Mouse (Mus musculus) heart, embryonic 15.5 days (tissue): ENCODE data around the gene Dpt. TPM values are rescaled to one million over a fixed set of nuclear protein-coding genes. Genes with fewer than 3 reads are reported as not detected.
"Not testable (repeated sequence)": the region's sequence is repeated elsewhere in the genome, so short reads cannot be mapped to it uniquely, and the experiment has no call there.

Experiments
- ATAC-seq: fragments of 200-750 bp; cut with Nextera tagmentation; replicated peaks from 2 replicates; pipeline ENCODE4 v1.8.0; 2017; ENCODE audit warnings: low read depth, moderate TSS enrichment; ENCODE audit not compliant: insufficient number of reproducible peaks, insufficient read depth, low FRiP score
- H3K27ac ChIP-seq: fragments of 300-500 bp; sonication (generic); 2 replicates; pipeline ENCODE4 v1.5.1; 2015; ENCODE audit warnings: mild to moderate bottlenecking, inconsistent platforms
- H3K27me3 ChIP-seq: fragments of 300-500 bp; sonication (generic); 2 replicates; pipeline ENCODE4 v1.6.1; 2015; ENCODE audit warnings: inconsistent platforms
- H3K36me3 ChIP-seq: fragments of 300-500 bp; sonication (generic); 2 replicates; pipeline ENCODE4 v1.6.1; 2015; ENCODE audit warnings: mild to moderate bottlenecking, inconsistent platforms
- H3K4me1 ChIP-seq: fragments of 300-500 bp; sonication (generic); replicated peaks from 2 replicates; pipeline ENCODE4 v1.6.1; 2015; ENCODE audit warnings: inconsistent platforms
- H3K4me2 ChIP-seq: fragments of 300-500 bp; sonication (generic); 2 replicates; pipeline ENCODE4 v1.6.1; 2015; ENCODE audit warnings: inconsistent platforms, mild to moderate bottlenecking, moderate library complexity
- H3K4me3 ChIP-seq: fragments of 300-500 bp; sonication (generic); 2 replicates; pipeline ENCODE4 v1.5.1; 2015; ENCODE audit warnings: mild to moderate bottlenecking, inconsistent platforms
- H3K9ac ChIP-seq: fragments of 300-500 bp; sonication (generic); 2 replicates; pipeline ENCODE4 v1.6.1; 2015; ENCODE audit warnings: mild to moderate bottlenecking, inconsistent platforms
- H3K9me3 ChIP-seq: fragments of 300-500 bp; sonication (generic); replicated peaks from 2 replicates; pipeline ENCODE4 v1.6.1; 2016; ENCODE audit warnings: inconsistent platforms
- WGBS: fragments of 180-500 bp; shearing (Covaris S2); methylation state at CpG from one replicate; pipeline ENCODE4 v1.1.7; 2015; ENCODE audit warnings: mixed read lengths; 5-methylcytosine and 5-hydroxymethylcytosine counted together
- polyA plus RNA-seq: library from polyadenylated mRNA; unstranded; fragments of >200 nt; fragmentation: Nextera tagmentation; extraction: Ambion mirVana; gene quantifications from 2 replicates; pipeline ENCODE4 v1.2.1, GENCODE M21; 2015

The Dpt gene
- polyA plus RNA-seq, 1 experiment from 2014 or later: 63.7 TPM

- not testable (repeated sequence) for ATAC-seq, H3K27ac ChIP-seq, H3K9me3 ChIP-seq, H3K4me3 ChIP-seq, H3K4me2 ChIP-seq, H3K4me1 ChIP-seq, H3K36me3 ChIP-seq, H3K9ac ChIP-seq, H3K27me3 ChIP-seq
- 95% methylated on average over 12 of the region's 12 CpGs for WGBS
Measured at GRCm38 (mm10) chr1:164790296-164790695, 6.1 kb upstream of the Dpt start.

GRCm38 (mm10) chr1:164793049-164793448 lies 3.4 kb upstream of the Dpt start:
- H3K27me3 ChIP-seq: no peaks in the 10 kb centered on the region
- no peak overlapping the region for H3K4me2 ChIP-seq
- 63% methylated on average over 4 of the region's 4 CpGs for WGBS
- no peak overlapping the region for H3K9ac ChIP-seq
- H3K36me3 ChIP-seq: no peaks in the 10 kb centered on the region
- ATAC-seq: 0 out of 2 replicates have a peak, but pooled peaks have one; percentile 39
- H3K9me3 ChIP-seq: no peaks in the 10 kb centered on the region
- no peak overlapping the region for H3K4me3 ChIP-seq
- H3K4me1 ChIP-seq: 0 out of 2 replicates have a peak, but pooled peaks cover 6% of the 10 kb centered on the region
- H3K27ac ChIP-seq: no peak overlapping the region

DNA sequence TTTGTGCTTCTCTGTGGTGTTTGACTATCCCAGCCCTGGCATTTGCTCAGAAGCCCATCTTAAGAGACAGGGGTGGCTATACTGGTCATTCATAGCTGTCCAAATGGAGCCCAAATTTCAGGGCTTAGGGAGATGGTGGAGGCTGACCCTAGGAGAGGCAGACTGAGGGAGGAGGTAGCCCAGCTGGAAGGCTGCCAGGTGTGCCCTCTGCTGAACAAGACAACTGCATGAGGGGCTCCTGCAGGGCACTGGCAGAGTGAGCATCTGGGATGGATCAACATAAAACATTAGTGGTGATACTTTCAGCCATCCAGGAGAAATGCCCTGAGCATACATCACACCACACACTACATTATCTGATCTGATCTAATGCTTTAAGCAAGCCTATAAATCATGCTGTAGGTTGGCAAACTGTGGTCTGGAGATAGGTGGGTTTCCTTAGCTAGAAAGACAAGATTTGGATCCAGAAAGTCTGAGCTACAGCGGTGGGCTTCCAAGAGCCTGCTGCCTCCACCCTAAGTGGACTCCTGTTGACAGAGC lies 1.4 kb downstream of the Dpt start:
- H3K27ac ChIP-seq: peak overlapping the region; percentile 25
- no peaks in the 10 kb centered on the region for H3K36me3 ChIP-seq
- no peak overlapping the region for H3K9ac ChIP-seq
- WGBS: 63% methylated on average over 1 of the region's 1 CpGs
- H3K4me1 ChIP-seq: 0 out of 2 replicates have a peak, but pooled peaks cover 8% of the 10 kb centered on the region
- H3K4me3 ChIP-seq: peak overlapping the region; percentile 17; the same call in 1 of the 2 replicates
- peak overlapping the region; percentile 24 for H3K4me2 ChIP-seq
- ATAC-seq: peak; percentile 15; the same call in 1 of the 2 replicates
- H3K9me3 ChIP-seq: no peaks in the 10 kb centered on the region
- no peaks in the 10 kb centered on the region for H3K27me3 ChIP-seq

- Histone ChIP-seq H3K9me3 (no peaks in the 10 kb centered on the region; the same call in 1 of the 2 replicates), H3K27ac (peak overlapping the region; percentile 25), H3K4me3 (no peak overlapping the region), H3K27me3 (no peaks in the 10 kb centered on the region), H3K4me1 (0 out of 2 replicates have a peak, but pooled peaks cover 8% of the 10 kb centered on the region), H3K36me3 (no peaks in the 10 kb centered on the region), H3K4me2 (peak overlapping the region; percentile 22; the same call in 1 of the 2 replicates), H3K9ac (peak overlapping the region; percentile 4; the same call in 1 of the 2 replicates)
- WGBS: 50% methylated on average over 1 of the region's 1 CpGs
- ATAC-seq: no peak
Measured at GRCm38 (mm10) chr1:164798471-164798922, 2.1 kb downstream of the Dpt start.

- 0 out of 2 replicates have a peak, but pooled peaks cover 8% of the 10 kb centered on the region for H3K4me1 ChIP-seq
- H3K9me3 ChIP-seq: no peaks in the 10 kb centered on the region; the same call in 1 of the 2 replicates
- H3K4me2 ChIP-seq: no peak overlapping the region
- H3K9ac ChIP-seq: no peak overlapping the region
- H3K4me3 ChIP-seq: no peak overlapping the region
- no peak overlapping the region for H3K27ac ChIP-seq
- WGBS: 76% methylated on average over 3 of the region's 3 CpGs
- no peak for ATAC-seq
- no peaks in the 10 kb centered on the region for H3K27me3 ChIP-seq
- no peaks in the 10 kb centered on the region for H3K36me3 ChIP-seq
Measured at GRCm38 (mm10) chr1:164799161-164799560, 2.7 kb downstream of the Dpt start.

DNA sequence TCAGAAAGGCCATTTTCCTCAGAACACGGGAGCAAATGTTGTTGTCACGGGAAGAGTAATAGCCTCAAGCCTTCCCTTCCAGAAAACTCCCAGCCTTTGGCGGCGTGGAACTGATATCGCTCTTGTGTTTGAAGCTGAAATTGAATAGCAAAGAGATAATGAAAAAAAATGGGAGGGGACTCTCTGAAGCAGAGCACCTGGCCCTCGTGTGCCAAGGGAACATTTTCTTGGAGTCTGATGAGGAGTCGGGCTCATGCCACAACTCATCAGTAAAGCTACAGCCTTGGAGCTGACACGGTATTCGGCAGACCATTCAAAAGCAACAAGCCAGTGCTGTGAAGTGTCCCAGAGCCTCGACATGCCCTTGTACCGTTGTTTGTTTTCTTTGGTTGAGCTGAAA lies 7.8 kb downstream of the Dpt start:
- 58% methylated on average over 11 of the region's 11 CpGs for WGBS
- no peaks in the 10 kb centered on the region for H3K36me3 ChIP-seq
- H3K9me3 ChIP-seq: no peaks in the 10 kb centered on the region; the same call in 1 of the 2 replicates
- no peaks in the 10 kb centered on the region for H3K4me1 ChIP-seq
- no peak overlapping the region for H3K4me2 ChIP-seq
- H3K9ac ChIP-seq: no peak overlapping the region
- no peak overlapping the region for H3K27ac ChIP-seq
- H3K4me3 ChIP-seq: no peak overlapping the region
- no peaks in the 10 kb centered on the region for H3K27me3 ChIP-seq
- no peak for ATAC-seq

DNA sequence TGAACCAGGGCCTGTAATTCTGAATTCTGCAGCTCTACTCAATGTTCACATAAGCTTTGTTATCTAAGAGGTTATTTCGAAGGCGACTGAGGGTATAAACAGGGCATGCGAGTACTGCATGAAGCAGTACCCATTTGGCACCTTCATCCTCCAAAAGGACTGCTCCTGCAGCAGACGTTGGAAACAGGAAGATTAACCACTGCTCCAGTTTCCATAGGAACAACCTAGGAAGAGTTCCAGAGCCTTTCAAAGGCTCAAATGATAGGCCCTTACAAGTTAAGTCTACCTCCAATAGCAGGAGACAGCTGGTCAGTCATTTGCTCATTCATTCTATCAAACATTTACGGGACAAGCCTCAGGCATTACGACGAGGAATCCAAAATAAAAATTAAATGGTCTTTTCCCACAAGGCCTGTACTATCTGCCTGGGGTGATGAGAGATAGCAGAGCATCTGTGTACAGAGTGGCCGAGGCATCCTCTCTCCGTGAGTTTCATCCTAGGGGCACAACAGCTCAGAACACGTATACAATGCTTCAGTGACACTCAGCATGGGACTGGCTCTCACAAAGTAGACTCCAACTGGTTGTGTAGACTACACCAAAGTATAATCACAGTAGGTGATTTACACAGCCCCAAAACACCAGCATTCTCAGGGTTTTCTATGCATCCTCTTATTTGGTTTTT lies 8.4 kb downstream of the Dpt start:
- H3K27me3 ChIP-seq: no peaks in the 10 kb centered on the region
- 69% methylated on average over 10 of the region's 10 CpGs for WGBS
- H3K4me3 ChIP-seq: no peak overlapping the region
- no peaks in the 10 kb centered on the region for H3K36me3 ChIP-seq
- no peak overlapping the region for H3K27ac ChIP-seq
- H3K4me1 ChIP-seq: no peaks in the 10 kb centered on the region
- H3K9ac ChIP-seq: no peak overlapping the region
- H3K9me3 ChIP-seq: no peaks in the 10 kb centered on the region; the same call in 1 of the 2 replicates
- ATAC-seq: no peak
- no peak overlapping the region for H3K4me2 ChIP-seq

DNA sequence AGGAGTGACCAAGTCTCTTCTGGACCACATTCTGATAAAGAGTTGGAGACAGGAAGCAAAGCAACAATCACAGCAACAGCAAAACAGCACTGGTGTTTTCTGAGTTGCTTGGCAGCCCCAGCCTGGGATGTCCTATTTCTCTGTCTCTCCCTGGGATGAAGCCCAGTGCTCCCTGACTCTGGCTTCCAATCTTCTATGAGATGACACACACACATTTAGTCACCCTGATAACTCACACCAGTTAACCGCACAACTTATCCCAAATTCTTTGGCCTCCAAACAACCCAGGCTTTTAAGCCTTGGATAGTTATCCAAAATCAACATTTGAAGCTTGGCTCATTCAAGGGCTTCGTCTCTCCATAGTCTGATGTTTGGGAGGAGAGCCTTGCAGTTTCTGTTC lies 12.9 kb downstream of the Dpt start:
- Histone ChIP-seq H3K9me3 (no peaks in the 10 kb centered on the region), H3K4me1 (peaks cover 6% of the 10 kb centered on the region; the same call in 1 of the 2 replicates), H3K27ac (0 out of 2 replicates have a peak overlapping the region, but pooled peaks have one; percentile 4), H3K9ac (no peak overlapping the region), H3K36me3 (no peaks in the 10 kb centered on the region), H3K4me3 (no peak overlapping the region), H3K27me3 (no peaks in the 10 kb centered on the region), H3K4me2 (no peak overlapping the region)
- 56% methylated on average over 2 of the region's 2 CpGs for WGBS
- ATAC-seq: no peak; the same call in 1 of the 2 replicates

DNA sequence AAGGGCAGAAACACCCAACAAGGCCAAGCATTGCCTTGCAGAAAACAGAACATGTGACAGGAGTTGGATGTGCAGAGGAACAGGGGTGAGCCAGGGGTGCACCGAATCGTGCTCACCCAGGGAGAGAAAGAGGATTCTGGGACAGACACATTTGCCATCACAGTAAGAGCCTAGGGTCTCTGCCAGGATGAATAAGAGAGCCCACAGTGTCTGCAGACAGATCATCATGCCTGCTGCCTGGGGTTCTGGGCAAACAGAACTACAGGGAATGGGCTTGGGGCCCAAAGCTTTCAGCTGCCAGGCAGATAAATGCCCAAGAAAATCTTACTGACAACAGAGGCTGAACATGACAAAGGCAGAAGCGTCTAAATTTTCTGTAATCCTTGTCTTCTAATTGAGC lies 14.9 kb downstream of the Dpt start:
- Histone ChIP-seq H3K4me2 (no peak overlapping the region), H3K9ac (no peak overlapping the region), H3K4me1 (peaks cover 15% of the 10 kb centered on the region; the same call in 1 of the 2 replicates), H3K4me3 (no peak overlapping the region), H3K36me3 (no peaks in the 10 kb centered on the region), H3K27me3 (no peaks in the 10 kb centered on the region), H3K9me3 (no peaks in the 10 kb centered on the region), H3K27ac (no peak overlapping the region)
- ATAC-seq: no peak
- 81% methylated on average over 3 of the region's 3 CpGs for WGBS

DNA sequence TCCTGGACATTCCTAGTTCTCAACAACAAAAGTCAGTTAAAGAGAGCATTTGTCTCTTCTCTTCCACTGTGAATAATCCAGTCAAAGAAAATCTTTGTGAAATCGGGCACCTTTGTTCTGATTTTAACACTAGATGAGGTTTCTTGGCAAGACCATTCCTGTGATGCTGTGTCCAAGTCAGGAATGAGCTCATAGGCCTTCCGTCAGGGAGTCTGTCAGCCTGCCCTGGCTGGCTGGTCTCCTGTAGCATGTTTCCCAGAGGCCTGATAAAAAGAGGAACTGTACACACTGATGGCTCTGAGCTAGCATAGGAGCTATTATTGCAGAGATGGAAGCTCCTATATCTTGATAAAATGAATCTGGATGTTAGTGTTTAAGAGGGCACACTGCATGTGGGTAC lies 17.8 kb downstream of the Dpt start:
- 58% methylated on average over 2 of the region's 2 CpGs for WGBS
- no peak for ATAC-seq
- H3K4me3 ChIP-seq: no peak overlapping the region
- no peaks in the 10 kb centered on the region for H3K9me3 ChIP-seq
- no peak overlapping the region for H3K4me2 ChIP-seq
- H3K36me3 ChIP-seq: no peaks in the 10 kb centered on the region
- H3K27me3 ChIP-seq: no peaks in the 10 kb centered on the region
- peak overlapping the region; percentile 29; the same call in 1 of the 2 replicates for H3K27ac ChIP-seq
- no peak overlapping the region for H3K9ac ChIP-seq
- peaks cover 15% of the 10 kb centered on the region for H3K4me1 ChIP-seq

- Histone ChIP-seq H3K4me2 (no peak overlapping the region), H3K9me3 (no peaks in the 10 kb centered on the region), H3K27me3 (no peaks in the 10 kb centered on the region), H3K36me3 (no peaks in the 10 kb centered on the region), H3K4me3 (no peak overlapping the region), H3K27ac (no peak overlapping the region), H3K9ac (no peak overlapping the region), H3K4me1 (peaks cover 15% of the 10 kb centered on the region)
- 40% methylated on average over 5 of the region's 5 CpGs for WGBS
- ATAC-seq: no peak
Measured at GRCm38 (mm10) chr1:164815330-164815729, 18.9 kb downstream of the Dpt start.
